Mouse (Mus musculus): ENCODE data around the gene Hic2.

Gene Hic2

DNA sequence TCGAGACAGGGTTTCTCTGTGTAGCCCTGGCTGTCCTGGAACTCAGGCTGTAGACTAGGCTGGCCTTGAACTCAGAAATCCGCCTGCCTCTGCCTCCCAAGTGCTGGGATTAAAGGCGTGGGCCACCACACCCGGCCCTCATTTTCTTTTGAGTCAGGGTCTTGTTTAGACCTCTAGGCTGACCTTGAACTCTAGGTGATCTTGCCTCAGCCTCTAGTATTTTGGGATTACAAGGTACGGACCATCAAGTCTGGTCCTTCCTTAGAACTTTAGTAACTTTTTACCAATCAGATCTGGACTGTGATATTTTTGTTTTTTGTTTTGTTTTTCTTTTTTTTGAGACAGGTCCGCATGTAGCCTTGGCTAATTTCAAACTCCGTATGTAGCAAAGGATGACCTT is 42.3 kb downstream of the Hic2 start, which contains the start of gene Tmem191c:
Gene Tmem191c (plus strand): TSS at position 357 of the 400 bp plus-strand sequence.
- in situ Hi-C loops (cut with MseI, MboI): no loop called here

DNA sequence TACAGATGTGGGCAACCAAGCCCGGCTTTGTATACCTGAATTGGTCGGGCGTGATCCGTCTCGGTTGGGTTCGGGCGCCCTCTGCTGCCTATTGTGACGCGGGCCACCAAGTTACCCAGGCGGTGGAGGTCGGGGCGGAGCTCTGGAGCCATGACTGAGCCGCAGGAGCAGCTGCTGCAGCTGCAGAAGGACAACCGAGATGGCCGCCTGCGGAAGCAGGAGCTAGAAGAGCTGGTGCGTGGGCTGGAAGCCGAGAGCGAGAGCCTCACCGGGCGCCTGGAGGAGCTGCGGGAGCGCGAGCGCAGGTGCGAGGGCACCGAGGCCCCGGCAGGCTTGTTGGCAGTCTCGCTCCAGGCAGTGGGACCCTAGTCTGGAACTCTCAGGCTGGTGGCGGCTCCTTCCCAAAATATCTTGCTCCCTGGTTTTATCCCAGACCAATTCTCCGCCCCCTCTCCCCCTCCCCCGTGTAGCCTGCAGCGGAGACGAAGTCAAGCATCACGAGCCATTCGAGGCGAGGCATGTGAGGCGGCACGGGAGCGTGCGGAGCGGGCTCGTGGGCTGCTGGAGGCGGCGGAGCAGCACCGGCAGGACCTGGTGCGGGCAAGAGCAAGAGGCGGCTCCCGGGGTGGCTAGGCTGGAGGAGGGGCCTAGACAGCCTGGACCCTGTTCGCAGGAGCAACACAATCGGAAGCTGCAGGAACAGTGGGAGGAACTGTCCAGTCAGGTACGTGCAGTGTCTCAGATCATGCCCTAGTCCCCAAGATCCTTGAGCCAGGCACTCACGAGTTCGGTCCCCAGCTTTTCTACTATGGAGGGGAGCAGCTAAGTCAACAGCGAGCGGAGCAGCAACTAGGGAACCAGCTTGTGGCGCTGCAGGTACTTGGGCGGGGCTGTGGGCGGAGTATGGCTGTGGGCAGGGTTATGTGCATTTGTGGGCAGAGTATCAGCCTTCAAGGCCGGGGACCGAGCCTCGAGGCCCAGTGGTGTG is 43.1 kb downstream of the Hic2 start:
- in situ Hi-C loops (cut with MseI, MboI): no loop called here

DNA sequence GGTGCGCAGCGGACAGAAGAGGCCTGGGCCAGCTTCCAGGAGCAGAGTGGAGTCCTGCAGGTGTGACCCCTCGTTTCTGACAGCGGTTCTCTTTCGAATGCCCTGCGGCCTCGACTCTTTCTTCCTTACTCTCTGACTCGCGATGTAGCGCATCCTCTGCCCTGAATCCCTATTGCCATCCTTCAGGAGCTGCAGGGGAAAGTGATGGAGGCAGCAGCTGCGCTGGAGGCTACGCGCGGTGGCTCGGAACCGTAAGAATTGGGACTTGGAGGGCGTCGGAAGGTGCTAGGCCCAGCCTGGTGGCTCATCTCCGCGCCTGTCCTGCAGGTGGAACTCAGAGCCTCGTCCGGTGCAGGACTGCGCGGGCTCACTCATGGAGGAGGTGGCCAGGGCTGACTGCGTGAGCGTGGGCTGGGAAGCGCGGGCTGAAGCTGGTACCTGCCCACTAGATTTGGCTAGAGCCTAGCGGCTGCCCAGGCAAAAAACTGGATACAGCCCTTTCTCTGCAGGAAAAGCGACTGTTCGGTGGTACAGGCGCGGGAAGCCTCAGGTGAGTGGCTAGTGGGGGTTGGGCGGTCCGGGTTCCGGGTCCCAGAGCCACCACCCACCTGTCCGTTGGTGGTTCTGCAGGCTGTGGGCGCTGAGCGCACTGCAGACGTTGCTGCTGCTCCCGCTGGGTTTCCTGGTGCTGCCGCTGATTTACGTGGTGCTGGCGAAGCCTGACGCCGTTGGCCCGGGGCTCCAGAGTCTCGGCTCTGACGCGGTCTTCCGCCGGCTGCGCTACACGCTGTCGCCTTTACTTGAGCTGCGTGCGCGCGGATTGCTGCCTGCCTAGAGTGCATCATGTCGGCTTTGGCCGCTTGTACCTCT is 44.2 kb downstream of the Hic2 start:
- in situ Hi-C loops (cut with MseI, MboI): no loop called here

DNA sequence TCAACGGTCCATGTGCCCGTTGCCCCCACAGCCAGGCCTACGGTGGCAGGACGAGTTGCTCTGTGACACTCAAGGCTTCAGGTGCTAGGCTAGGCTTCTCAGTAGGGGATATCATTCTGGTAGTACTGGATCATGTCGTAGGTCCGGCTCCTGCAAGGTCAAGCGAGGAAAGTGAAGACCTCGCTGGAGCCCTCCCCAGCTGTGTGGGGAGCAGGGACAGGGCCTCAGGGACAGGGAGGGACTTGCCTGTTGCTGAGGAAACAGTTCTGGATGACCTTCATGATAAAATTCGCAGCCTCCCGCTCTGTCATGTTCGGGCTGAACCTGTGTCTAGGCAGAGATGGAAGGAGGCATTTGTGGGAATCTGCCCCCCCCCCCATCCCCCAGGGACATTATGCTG is 47.1 kb downstream of the Hic2 start:
- in situ Hi-C loops (cut with MseI, MboI): no loop called here

DNA sequence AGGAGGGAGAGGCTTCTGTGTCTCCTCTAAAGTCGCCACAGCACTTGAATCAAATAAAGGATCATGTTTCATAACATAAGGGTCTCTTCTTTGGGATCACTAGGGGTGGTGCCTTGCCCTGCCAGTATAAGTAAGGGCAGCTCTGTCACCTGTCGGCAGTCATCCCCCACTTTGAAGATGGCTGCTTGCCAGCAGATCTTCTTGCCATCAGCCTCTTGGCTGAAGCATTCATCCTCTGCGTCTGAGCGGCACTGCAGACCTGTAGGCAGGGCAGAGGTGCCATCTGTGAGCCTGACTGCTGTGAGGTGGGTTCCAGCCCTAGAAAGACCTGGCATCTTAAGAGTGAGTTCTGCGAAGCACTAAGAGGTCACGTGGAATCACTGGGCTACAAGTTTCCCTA is 49.8 kb downstream of the Hic2 start:
- in situ Hi-C loops (cut with MseI, MboI): no loop called here

DNA sequence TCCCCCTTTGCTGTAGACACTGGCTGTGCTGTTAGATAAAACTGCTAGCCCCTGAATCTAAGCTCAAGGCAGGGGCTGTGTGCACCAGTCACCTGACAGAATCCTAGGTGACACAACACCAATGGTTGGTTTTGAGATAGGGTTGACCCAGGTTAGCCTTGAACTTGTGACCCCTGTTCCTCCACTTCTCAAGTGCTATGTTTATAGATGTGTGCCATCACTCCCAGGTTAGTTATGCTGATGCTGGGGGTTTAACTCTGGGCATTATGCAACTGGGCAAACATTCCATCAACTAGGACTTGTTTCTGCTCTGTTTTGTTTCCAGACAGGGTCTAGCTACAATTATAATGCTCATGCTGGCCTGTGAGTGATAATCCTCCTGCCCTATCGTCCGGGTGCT is 53.7 kb downstream of the Hic2 start:
- in situ Hi-C loops (cut with MseI, MboI): no loop called here

DNA sequence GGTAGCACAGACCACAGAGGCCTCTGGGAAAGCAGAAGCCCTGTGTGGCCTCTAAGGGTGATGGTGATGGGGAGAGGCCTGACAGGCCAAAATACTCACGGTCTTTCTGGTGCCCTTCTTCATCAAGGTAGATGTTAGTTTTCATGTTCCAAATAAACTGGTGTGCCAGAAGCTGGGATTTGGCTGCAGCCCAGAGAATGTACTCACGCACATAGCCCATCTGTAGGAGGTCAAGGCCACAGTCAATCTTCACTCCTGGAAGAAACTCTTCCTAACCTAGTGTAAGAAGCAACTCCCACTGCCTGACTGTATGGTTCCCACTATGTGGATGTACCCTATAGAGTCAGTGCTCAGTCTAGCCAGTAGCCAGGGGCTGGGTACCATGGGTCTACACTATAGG is 57.6 kb downstream of the Hic2 start:
- in situ Hi-C loops (cut with MseI, MboI): no loop called here

DNA sequence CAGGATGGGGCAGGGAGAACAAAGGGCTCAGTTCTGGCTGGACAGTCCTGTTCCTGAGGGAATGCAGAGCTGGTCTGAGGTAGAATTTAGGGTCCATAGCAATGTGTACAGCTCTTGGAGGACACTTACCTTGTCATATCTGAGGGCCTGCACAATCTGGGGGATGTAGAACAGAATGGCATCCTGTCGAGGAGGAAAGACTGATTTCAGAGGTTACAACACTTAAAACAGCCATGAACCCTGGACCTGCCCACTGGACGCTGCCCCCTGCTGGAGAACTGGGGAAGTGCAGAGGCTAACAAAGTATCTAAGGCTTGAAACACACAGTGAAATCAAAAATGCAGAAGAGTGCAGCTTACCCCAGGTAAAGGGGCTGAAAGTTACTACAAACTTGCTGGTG is 59.4 kb downstream of the Hic2 start:
- in situ Hi-C loops (cut with MseI, MboI): no loop called here

DNA sequence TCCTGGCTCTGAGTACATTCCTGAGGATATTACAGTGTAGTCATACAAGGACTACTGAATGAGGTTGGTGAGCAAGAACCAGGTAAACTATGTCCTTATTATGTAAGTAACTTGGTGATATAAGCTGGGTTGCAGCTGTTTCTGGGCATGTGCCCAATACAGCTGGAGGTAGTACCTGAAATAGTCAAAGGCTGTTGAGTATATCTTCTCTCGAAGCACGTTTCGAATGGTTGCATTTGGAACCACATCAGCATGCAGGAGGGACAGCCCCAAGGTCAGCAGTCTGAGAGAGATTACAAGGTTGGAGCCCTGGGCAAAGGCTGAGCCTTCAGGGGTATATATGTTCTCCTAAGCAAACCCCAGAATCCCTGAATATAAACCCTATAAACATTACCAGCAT is 67.4 kb downstream of the Hic2 start:
- in situ Hi-C loops (cut with MseI, MboI): no loop called here

DNA sequence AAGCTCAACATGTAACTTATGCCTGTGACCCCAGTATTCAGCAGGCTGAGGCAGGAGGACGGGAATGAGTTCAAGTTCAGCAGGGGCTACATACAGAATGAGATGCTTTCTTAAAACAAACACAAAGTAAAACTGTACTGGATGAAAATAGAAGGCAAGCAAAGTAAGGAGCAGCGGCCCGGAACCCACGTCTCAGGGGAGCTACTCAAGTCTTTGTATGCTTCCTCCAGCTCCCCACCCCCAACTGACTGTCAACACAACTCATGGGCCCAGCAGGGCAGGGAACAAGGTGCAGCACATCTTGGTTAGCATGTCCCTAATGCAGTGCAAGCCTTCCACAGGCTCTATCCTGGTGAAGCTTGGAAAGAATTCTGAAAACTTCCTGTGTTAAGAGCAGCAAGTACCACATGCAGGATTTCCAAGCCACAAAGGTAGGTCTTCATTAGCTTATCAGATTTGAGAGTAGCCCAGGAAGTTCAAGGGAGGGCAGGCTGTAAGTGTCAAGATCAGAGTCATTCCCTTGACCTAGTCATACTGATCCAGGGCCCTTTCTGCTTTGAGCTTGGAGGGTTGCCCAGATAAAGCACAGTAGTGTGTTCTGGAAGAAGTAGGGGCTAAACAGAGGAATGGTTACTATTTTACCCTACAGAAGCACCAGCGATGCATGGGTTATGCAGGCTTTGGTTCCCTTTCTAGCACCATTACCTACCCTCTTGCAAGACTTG is 70.3 kb downstream of the Hic2 start:
- in situ Hi-C loops (cut with MseI, MboI): no loop called here

DNA sequence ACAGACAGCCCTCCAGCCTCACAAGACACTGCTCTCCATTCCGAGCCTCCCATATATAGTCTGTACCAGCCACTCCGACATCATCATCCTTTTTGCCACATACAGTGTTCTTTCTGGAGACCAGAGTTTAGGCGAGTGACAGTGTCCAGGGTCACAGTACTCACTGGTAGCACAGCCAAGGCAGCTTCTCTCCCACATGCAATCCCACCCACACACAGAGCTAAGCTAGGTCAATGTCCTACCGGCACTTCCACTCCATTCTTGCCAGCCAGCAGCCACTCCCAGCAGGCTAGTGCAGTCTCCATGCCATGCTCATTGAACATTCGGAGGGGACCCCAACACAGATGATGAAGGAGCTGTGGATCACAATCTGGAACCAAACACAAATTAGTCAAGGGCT is 74.1 kb downstream of the Hic2 start:
- in situ Hi-C loops (cut with MseI, MboI): no loop called here

DNA sequence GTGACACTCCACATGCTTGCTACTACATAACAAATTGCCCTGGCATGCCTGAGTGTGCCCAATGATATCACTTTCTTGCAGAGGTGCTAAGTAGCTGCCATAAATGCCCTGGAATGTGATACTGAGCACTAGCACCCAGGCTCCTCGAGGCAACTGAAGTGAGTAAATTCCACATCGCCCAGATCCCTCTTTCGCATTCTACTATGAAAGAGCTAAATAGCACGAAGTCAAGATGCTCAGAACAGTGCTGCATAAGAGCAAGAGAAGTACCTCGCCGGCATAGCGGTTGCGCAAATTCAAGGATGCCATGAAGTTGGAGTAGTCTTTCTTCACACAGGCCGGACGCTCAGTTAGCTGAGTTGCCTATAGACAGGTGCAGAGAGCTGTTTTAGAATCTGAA is 75.7 kb downstream of the Hic2 start:
- in situ Hi-C loops (cut with MseI, MboI): no loop called here

DNA sequence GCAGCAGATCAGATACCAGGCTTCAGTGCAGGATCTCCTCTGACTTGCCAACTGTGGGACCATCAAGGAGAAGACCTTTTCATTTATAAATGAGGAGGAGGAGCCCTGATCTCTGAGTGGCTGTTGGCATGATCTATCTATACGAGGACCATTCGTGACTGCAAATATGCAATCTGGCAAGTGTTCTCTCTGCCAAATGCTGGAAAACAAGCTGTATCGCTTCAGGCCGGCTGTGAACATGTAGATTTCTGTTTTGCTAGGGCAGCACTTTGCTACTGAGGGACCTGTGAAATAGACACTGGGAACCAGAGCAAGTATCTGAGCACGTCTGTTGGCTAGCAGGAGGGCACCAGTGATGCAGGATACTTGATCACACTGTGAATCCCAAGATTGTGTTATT is 79.2 kb downstream of the Hic2 start:
- in situ Hi-C loops (cut with MseI, MboI): no loop called here

Measured in mouse trophoblast stem cell (cell line).